Mouse (Mus musculus) embryonic facial prominence, embryonic 14.5 days (tissue): ENCODE measurements around the gene Zfp712. TPM values are rescaled to one million over a fixed set of nuclear protein-coding genes. Genes with fewer than 3 reads are reported as not detected.
A peak's percentile ranks its signal among the peaks of the same experiment; 100 is the strongest.

ENCODE experiments used
- ATAC-seq: fragments of 200-750 bp; cut with Nextera tagmentation; 2 replicates; pipeline ENCODE4 v1.8.0; 2017; ENCODE audit warnings: low read depth, moderate number of reproducible peaks, moderate TSS enrichment
- DNase-seq: peaks from one replicate; pipeline ENCODE4 v3.0.0-alpha.2; 2015; ENCODE audit warnings: low spot score
- H3K27ac ChIP-seq: fragments of 300-500 bp; sonication (generic); replicated peaks from 2 replicates; pipeline ENCODE4 v1.5.1; 2014; ENCODE audit warnings: low read depth, mild to moderate bottlenecking, low read length, moderate library complexity
- H3K27me3 ChIP-seq: fragments of 300-500 bp; sonication (generic); replicated peaks from 2 replicates; pipeline ENCODE4 v1.6.1; 2014; ENCODE audit warnings: low read length; ENCODE audit not compliant: control insufficient read depth, insufficient read depth
- H3K36me3 ChIP-seq: fragments of 300-500 bp; sonication (generic); 2 replicates; pipeline ENCODE4 v1.6.1; 2014; ENCODE audit warnings: low read length, mixed read lengths; ENCODE audit not compliant: control insufficient read depth, insufficient read depth
- H3K4me1 ChIP-seq: fragments of 300-500 bp; sonication (generic); 2 replicates; pipeline ENCODE4 v1.6.1; 2014; ENCODE audit warnings: antibody characterized with exemption, low read length; ENCODE audit not compliant: control insufficient read depth, insufficient read depth
- H3K4me2 ChIP-seq: fragments of 300-500 bp; sonication (generic); 2 replicates; pipeline ENCODE4 v1.6.1; 2014; ENCODE audit warnings: low read depth, mild to moderate bottlenecking, low read length, moderate library complexity, mixed read lengths
- H3K4me3 ChIP-seq: fragments of 300-500 bp; sonication (generic); 2 replicates; pipeline ENCODE4 v1.5.1; 2014; ENCODE audit warnings: low read depth, mild to moderate bottlenecking, low read length
- H3K9ac ChIP-seq: fragments of 300-500 bp; sonication (generic); 2 replicates; pipeline ENCODE4 v1.6.1; 2014; ENCODE audit warnings: low read depth, mild to moderate bottlenecking, low read length, moderate library complexity, mixed read lengths
- H3K9me3 ChIP-seq: fragments of 300-500 bp; sonication (generic); 2 replicates; pipeline ENCODE4 v1.6.1; 2016; ENCODE audit warnings: low read length; ENCODE audit not compliant: control insufficient read depth
- WGBS: fragments of 180-500 bp; shearing (Covaris S2); extraction: QIAGEN DNeasy Blood & Tissue Kit; methylation state at CpG from one replicate; pipeline ENCODE4 v1.1.7; 2014; 5-methylcytosine and 5-hydroxymethylcytosine counted together
- polyA plus RNA-seq: library from polyadenylated mRNA; unstranded; fragments of >200 nt; fragmentation: Nextera tagmentation; extraction: Ambion mirVana; gene quantifications from 2 replicates; pipeline ENCODE4 v1.2.1, GENCODE M21; 2014

Gene Zfp712
- 4.0 and 4.3 TPM in 2 replicates for polyA plus RNA-seq

GRCm38 (mm10) chr13:67060786-67061358 is at the start of gene Zfp712:
Gene Zfp712, minus strand, starts transcription at chr13:67061170.
- ATAC-seq (peak; percentile 96), DNase-seq (peak; percentile 97)
- WGBS, result under 1% methylated on average over 27 of the region's 27 CpGs
- H3K9me3 ChIP-seq, result 0 out of 2 replicates have a peak, but pooled peaks cover 7% of the 10 kb centered on the region
- H3K36me3 ChIP-seq, result no peaks in the 10 kb centered on the region
- H3K27ac ChIP-seq, result peak within 1 kb of the TSS; percentile 82
- no peaks in the 10 kb centered on the region for H3K27me3 ChIP-seq
- peak within 1 kb of the TSS; percentile 59 for H3K4me3 ChIP-seq
- peaks cover 3% of the 10 kb centered on the region; the same call in 1 of the 2 replicates for H3K4me1 ChIP-seq
- H3K4me2 ChIP-seq, result peak within 1 kb of the TSS; percentile 62
- peak within 1 kb of the TSS; percentile 73 for H3K9ac ChIP-seq

- DNase-seq, result peak; percentile 85
- peaks cover 4% of the 10 kb centered on the region; the same call in 1 of the 2 replicates for H3K4me1 ChIP-seq
- WGBS, result 3% methylated on average over 9 of the region's 9 CpGs
- H3K27me3 ChIP-seq, result no peaks in the 10 kb centered on the region
- no peak overlapping the region for H3K27ac ChIP-seq
- H3K4me3 ChIP-seq, result peak overlapping the region; percentile 56
- peaks cover 18% of the 10 kb centered on the region; the same call in 1 of the 2 replicates for H3K9me3 ChIP-seq
- ATAC-seq, result peak; percentile 67
- peaks cover 9% of the 10 kb centered on the region; the same call in 1 of the 2 replicates for H3K36me3 ChIP-seq
- peak overlapping the region; percentile 54 for H3K4me2 ChIP-seq
- peak overlapping the region; percentile 71; the same call in 1 of the 2 replicates for H3K9ac ChIP-seq
Measured at GRCm38 (mm10) chr13:67108821-67109206, 47.8 kb upstream of the Zfp712 start.

- Histone ChIP-seq H3K9ac (peak within 1 kb of the TSS; percentile 71), H3K4me1 (peaks cover 4% of the 10 kb centered on the region; the same call in 1 of the 2 replicates), H3K4me2 (peak within 1 kb of the TSS; percentile 74), H3K27ac (peak within 1 kb of the TSS; percentile 89), H3K36me3 (peaks cover 9% of the 10 kb centered on the region; the same call in 1 of the 2 replicates), H3K9me3 (peaks cover 18% of the 10 kb centered on the region; the same call in 1 of the 2 replicates), H3K27me3 (no peaks in the 10 kb centered on the region), H3K4me3 (peak within 1 kb of the TSS; percentile 56)
- WGBS, result 0% methylated on average over 17 of the region's 17 CpGs
- ATAC-seq (peak; percentile 99), DNase-seq (peak; percentile 99)
Measured at GRCm38 (mm10) chr13:67108194-67108820, 47.3 kb upstream of the Zfp712 start, which contains the start of gene Gm28557. Gene Gm28557, minus strand, starts transcription at chr13:67108604.

- Histone ChIP-seq H3K27ac (peak overlapping the region; percentile 89), H3K9me3 (peaks cover 18% of the 10 kb centered on the region; the same call in 1 of the 2 replicates), H3K4me2 (peak overlapping the region; percentile 74), H3K4me3 (peak overlapping the region; percentile 56), H3K27me3 (no peaks in the 10 kb centered on the region), H3K9ac (peak overlapping the region; percentile 71), H3K4me1 (peaks cover 4% of the 10 kb centered on the region; the same call in 1 of the 2 replicates), H3K36me3 (peaks cover 9% of the 10 kb centered on the region; the same call in 1 of the 2 replicates)
- ATAC-seq (no peak), DNase-seq (peak; percentile 6)
- 63% methylated on average over 9 of the region's 9 CpGs for WGBS
Measured at GRCm38 (mm10) chr13:67107681-67108080, 46.7 kb upstream of the Zfp712 start.

- no peak for ATAC-seq
- Histone ChIP-seq H3K27ac (no peak within 1 kb of the TSS), H3K9ac (no peak within 1 kb of the TSS), H3K4me1 (no peaks in the 10 kb centered on the region), H3K9me3 (no peaks in the 10 kb centered on the region), H3K4me2 (no peak within 1 kb of the TSS), H3K36me3 (no peaks in the 10 kb centered on the region; the same call in 1 of the 2 replicates), H3K27me3 (no peaks in the 10 kb centered on the region), H3K4me3 (no peak within 1 kb of the TSS)
- no peak for DNase-seq
- 90% methylated on average over 10 of the region's 10 CpGs for WGBS
Measured at GRCm38 (mm10) chr13:67097876-67098275, 36.9 kb upstream of the Zfp712 start, which contains the start of gene Zfp708. Gene Zfp708, minus strand, starts transcription at chr13:67097976.

GRCm38 (mm10) chr13:67090154-67090553 is 29.2 kb upstream of the Zfp712 start:
- H3K4me2 ChIP-seq, result no peak overlapping the region
- DNase-seq, result no peak
- no peaks in the 10 kb centered on the region for H3K36me3 ChIP-seq
- no peak overlapping the region for H3K9ac ChIP-seq
- ATAC-seq, result no peak
- no peak overlapping the region for H3K4me3 ChIP-seq
- no peaks in the 10 kb centered on the region for H3K27me3 ChIP-seq
- no peak overlapping the region for H3K27ac ChIP-seq
- WGBS, result 95% methylated on average over 1 of the region's 1 CpGs
- H3K4me1 ChIP-seq, result no peaks in the 10 kb centered on the region
- no peaks in the 10 kb centered on the region for H3K9me3 ChIP-seq

- DNase-seq, result no peak
- H3K27me3 ChIP-seq, result no peaks in the 10 kb centered on the region
- peaks cover 8% of the 10 kb centered on the region; the same call in 1 of the 2 replicates for H3K36me3 ChIP-seq
- peak overlapping the region; percentile 53 for H3K4me3 ChIP-seq
- WGBS, result 76% methylated on average over 1 of the region's 1 CpGs
- no peak for ATAC-seq
- H3K9me3 ChIP-seq, result 0 out of 2 replicates have a peak, but pooled peaks cover 3% of the 10 kb centered on the region
- peak overlapping the region; percentile 86 for H3K27ac ChIP-seq
- peak overlapping the region; percentile 65 for H3K9ac ChIP-seq
- peaks cover 8% of the 10 kb centered on the region; the same call in 1 of the 2 replicates for H3K4me1 ChIP-seq
- H3K4me2 ChIP-seq, result peak overlapping the region; percentile 72
Measured at GRCm38 (mm10) chr13:67081946-67082345, 21.0 kb upstream of the Zfp712 start.

GRCm38 (mm10) chr13:67081142-67081713 is 20.3 kb upstream of the Zfp712 start:
- peak overlapping the region; percentile 53 for H3K4me3 ChIP-seq
- peaks cover 13% of the 10 kb centered on the region; the same call in 1 of the 2 replicates for H3K36me3 ChIP-seq
- WGBS, result under 1% methylated on average over 24 of the region's 24 CpGs
- H3K4me2 ChIP-seq, result peak overlapping the region; percentile 72
- no peaks in the 10 kb centered on the region for H3K27me3 ChIP-seq
- peak overlapping the region; percentile 65 for H3K9ac ChIP-seq
- ATAC-seq (peak; percentile 99), DNase-seq (peak; percentile 95)
- 0 out of 2 replicates have a peak, but pooled peaks cover 9% of the 10 kb centered on the region for H3K9me3 ChIP-seq
- peaks cover 8% of the 10 kb centered on the region; the same call in 1 of the 2 replicates for H3K4me1 ChIP-seq
- H3K27ac ChIP-seq, result peak overlapping the region; percentile 86
